Mouse (Mus musculus) naive thymus-derived CD4-positive, alpha-beta T cell, adult 2 months (primary cell): Measurements from ENCODE around the gene Esm1.

ENCODE experiments used
- DNase-seq: peaks from one replicate; pipeline ENCODE4 v3.0.0-alpha.2; 2011; ENCODE audit warnings: low read depth

Gene Esm1

DNA sequence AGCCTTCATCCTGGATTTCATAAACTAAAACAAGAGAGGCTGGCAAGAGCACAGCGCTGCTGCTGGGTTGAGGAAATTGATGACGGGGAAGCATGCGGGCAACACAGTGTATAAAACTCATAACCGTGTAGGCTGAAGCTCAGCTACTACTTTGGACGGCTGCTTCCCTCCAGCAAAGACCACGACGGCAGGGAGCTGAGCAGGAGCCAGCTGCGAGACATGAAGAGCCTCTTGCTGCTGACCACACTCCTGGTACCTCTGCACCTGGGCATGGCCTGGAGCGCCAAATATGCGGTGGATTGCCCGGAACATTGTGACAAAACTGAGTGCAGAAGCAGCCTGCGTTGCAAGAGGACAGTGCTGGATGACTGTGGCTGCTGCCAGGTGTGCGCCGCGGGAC lies at the start of gene Esm1:
Esm1 (plus strand) TSS at position 36 of the 400 bp plus-strand sequence.
- DNase-seq: peak; percentile 25

DNA sequence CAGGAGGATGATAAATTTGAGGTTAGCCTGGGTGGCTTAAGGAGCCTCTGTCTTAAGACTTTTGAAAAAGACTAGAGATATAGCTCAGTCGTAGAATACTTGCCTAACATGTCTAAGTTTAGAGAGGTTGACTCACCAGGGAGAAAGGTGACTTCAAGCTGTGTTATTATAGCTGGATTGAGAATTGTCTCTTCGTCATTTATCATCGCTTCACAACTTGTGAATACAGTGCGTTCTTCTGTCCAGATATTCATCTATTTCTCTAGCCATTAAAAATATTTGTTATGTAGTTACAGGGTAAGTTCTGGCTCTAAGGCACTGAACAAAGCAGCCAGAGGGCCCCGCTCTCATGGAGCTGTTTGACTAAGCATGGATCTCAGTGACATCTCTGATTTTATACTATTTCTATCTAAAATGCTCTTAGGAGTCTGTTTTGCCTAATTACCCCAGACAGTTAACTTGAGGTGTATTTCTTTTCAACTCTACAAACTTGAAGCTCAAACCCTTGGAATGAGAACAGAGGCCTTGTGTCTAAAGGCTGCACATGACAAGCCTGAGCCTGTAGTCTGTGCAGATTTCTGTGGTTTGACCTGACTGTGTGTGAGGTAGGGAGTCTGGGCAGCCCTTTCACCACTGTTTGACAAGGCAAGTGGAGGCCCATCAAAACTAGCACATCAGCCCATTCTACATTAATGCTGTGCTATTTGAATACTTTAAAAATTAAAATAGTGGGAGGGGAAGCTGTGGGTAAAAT lies 45.0 kb upstream of the Esm1 start:
- no peak for DNase-seq

- DNase-seq: no peak
Observed at GRCm38 (mm10) chr13:113168018-113168534, 41.4 kb upstream of the Esm1 start.

- no peak for DNase-seq
Observed at GRCm38 (mm10) chr13:113170256-113170655, 39.2 kb upstream of the Esm1 start.

- DNase-seq: no peak
Observed at GRCm38 (mm10) chr13:113174162-113174561, 35.3 kb upstream of the Esm1 start.

DNA sequence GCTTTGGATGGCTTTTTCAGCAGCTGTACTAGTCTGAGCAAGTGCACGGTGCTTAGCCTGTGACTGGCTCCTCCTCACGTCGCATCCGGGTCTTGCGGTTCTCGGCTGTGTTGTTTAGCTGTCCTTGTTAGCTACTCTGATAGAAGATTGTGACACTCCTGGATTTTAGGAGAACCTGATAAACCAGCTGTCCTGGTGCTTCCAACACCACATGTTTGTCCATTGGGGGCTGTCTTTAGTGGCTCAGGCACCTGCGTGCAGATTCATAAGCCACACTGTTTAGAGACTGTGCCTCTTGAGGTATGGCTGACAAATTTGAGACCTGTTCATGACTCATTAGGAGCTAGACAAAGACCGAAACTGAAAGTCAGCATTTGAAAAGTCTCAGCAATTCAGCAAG lies 26.1 kb upstream of the Esm1 start:
- no peak for DNase-seq

GRCm38 (mm10) chr13:113183720-113184119 lies 25.7 kb upstream of the Esm1 start:
- DNase-seq: no peak

DNA sequence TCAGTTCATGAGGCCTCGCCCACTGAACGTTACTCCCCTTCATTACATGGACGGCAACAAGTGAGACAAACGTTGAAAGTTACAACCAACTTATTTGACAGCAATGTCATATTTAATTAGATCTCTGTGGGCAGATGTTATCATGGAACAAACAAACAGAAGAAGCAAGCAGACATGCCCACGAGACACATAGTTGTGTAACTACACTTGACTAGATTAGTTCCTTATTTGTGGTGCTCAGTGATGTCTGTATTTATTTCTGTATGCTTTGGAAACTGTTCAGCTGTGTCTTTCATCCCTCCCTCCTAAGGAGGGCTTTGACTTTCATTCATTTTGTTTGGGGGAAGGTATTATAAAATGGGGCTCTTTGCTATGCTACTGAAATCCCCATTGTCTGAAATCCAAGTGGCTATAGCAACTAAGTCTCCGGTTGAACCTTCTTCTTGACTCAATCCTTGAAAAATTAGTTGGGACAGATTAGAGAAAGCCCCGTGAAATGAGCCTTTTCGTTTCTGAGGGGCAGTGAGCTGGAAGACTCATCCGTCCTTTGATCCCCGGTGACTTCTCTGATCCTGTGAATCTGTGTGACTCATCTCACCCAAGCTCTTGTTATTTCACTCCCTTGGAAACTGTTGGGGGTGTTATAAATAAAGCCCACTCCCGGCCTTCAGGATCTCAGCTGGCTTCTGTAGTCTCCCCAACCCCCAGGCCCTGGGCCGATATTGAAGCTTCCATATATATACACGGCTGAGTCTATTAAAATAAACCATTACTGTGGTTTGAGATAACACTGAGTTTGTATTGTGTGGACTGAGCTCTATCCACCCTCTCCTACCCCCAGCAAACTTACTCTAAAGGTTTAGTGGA lies 12.4 kb upstream of the Esm1 start:
- no peak for DNase-seq

DNA sequence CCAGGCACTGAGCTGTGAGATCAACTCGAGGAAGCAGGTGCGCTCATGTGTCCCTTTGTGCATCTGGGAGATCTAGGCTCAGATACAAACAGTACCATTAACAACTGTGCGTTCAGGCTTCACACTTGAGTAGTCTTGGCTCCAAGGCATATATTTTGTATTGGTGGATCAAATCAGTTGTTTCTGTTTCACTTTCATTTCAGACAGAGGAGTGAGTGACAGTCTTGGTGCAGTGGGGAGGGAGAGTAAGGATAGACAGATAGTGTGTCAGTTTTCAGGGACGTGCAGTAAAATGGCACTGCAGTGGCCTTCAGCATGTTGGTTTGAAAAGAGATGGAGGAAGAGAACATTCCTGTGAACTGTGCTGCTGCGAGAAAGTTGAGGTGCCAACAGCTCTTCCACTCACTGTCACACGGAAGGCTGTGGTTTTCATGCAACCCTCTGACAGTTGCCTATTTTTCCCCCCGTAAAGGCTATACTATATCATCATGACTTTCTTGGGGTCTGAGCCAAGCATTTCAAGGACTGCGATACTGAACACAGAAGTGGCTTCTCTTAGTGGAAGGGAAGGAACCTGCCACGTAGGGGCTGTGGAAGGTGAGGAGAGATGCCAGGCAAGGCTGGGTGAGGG lies 11.5 kb upstream of the Esm1 start:
- peak; percentile 63 for DNase-seq

DNA sequence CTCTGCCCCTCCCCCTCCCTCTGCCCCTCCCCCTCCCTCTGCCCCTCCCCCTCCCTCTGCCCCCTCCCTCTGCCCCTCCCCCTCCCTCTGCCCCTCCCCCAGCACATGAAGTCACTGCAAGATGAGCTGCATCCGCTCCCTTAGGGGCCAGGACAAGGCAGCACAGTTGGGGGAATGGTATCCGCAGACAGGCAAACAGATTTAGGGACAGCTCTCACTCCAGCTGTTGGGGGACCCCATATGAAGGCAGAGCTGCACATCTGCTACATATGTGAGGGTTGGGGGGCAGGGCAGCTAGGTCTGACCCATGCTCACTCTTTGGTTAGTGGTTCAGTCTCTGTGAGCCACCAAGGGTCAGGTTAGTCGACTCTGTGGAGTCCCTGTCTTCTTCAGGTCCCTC lies 10.1 kb upstream of the Esm1 start:
- DNase-seq: no peak

GRCm38 (mm10) chr13:113200726-113201125 lies 8.7 kb upstream of the Esm1 start:
- no peak for DNase-seq

GRCm38 (mm10) chr13:113201631-113202030 lies 7.8 kb upstream of the Esm1 start:
- DNase-seq: no peak

GRCm38 (mm10) chr13:113202184-113202583 lies 7.3 kb upstream of the Esm1 start:
- DNase-seq: no peak

GRCm38 (mm10) chr13:113203146-113203545 lies 6.3 kb upstream of the Esm1 start:
- no peak for DNase-seq

DNA sequence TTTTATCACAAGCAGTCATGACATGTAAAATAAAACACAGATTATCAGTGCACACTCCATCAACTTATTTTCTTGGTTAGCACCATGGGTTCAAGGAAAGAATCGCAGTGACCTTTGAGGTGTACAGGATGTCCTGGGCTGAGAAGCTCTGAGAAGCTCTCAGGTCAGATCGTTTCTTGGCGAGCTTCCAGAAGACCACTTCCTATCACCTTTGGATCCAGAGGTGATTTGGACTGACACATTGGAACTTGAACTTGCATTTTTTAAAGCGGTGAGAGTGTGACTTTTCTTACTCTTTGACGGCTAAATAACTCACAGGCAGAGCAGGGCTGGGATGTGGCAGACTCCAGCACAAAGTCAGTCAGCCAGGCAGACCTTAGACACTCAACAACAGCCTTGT lies 4.1 kb upstream of the Esm1 start:
- no peak for DNase-seq

- DNase-seq: peak; percentile 27
Observed at GRCm38 (mm10) chr13:113211345-113211744, 1.9 kb downstream of the Esm1 start.

DNA sequence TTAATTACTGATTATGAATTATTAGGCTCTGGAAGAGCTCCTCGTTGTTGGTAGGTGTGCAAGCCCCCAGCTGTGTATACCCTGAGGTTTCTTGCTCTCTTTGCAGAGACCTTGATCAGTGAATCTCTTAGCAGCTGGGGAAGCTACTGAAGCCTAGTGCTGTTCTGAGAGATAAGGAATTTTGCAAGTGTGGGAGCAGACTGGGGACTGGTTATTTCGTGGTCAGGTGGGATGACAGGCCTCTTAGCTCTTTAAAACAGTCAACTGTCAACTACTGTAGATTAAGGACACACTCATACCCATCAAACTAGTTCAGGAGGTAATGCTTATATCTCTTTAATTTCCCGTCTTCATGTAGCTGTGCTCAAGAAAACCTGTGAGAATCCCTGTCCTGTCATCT lies 2.9 kb downstream of the Esm1 start:
- DNase-seq: no peak

DNA sequence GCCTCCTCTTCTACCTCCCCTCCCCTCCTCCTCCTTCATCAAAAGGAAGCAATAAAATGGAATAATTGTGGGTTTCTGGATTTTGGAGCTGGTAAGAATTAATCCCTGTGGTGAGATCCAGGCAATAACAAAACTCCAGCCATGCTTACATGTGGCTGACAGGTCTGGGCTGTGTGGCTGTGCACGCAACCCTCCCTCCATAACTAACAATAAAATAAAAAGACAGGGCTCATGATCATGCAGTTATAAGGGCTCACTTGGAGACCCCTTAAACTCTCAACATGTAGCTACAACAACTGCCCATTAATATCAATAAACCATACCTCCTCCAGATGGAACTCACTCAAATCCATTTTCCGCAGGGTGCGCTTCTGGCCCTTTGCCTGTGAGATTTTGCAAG lies 4.4 kb downstream of the Esm1 start:
- DNase-seq: no peak

DNA sequence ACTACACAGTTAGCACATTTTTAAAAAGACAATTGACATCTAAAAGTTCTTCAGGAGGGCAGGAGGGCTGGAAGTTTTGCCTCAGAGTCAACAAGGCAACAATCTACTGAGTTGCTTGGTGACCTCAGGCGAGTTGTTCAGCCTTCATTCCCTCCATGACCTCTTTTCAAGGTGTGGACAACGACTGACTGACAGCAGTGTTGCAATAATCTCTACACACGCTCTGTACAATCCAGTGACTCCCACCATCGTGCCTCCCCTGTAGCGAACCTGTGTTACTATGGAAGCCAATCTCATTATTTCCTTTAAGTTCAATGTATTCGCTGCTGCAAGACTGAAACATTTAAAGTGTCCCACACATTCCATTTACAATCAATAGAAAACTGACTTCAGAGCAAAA lies 12.4 kb downstream of the Esm1 start:
- DNase-seq: no peak

DNA sequence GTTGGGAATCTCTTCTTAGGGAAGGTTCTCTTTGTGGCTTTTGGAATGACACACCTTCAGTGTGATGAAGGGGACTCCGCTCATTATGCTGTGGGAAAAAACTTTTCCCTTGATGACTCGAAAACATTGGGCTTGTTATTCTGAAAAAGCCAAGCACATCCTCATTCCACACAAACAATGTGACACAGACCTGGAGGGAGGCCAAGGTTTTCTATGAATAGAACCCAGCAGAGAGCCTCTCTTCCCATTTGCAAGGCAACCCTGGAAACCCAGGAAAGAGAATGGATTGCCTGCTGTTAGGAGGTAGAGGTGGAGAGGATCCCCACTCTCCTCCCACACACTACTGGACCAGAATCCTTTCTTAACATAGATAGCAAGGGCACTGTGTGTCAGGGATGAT lies 14.6 kb downstream of the Esm1 start:
- no peak for DNase-seq

- DNase-seq: no peak
Observed at GRCm38 (mm10) chr13:113225811-113226210, 16.4 kb downstream of the Esm1 start, which contains the start of gene Gzmk. TSS of gene Gzmk (minus strand) at chr13:113225908.

GRCm38 (mm10) chr13:113227076-113227475 lies 17.6 kb downstream of the Esm1 start:
- DNase-seq: no peak
